Mouse (Mus musculus): Measurements from ENCODE around the gene Trhde. TPM values are rescaled to one million over a fixed set of nuclear protein-coding genes. Genes with fewer than 3 reads are reported as not detected.

Gene Trhde
- polyA plus RNA-seq, 1 experiment = 15.3 TPM

- Histone ChIP-seq H3K4me3 (ENCODE audit: insufficient read depth, low read length) (no peak overlapping the region), H3K4me1 (ENCODE audit: control insufficient read depth, insufficient read depth, low read length) (no peaks in the 10 kb centered on the region; the same call in 1 of the 2 replicates), H3K27ac (ENCODE audit: insufficient read depth, low read length) (no peak overlapping the region)
- no peak for TF ChIP-seq CTCF (IDR thresholded peaks at IDR 0.05; ENCODE audit: extremely low read depth, insufficient read depth, low read length)
- no peak for TF ChIP-seq POLR2A (IDR thresholded peaks at IDR 0.05; ENCODE audit: extremely low read depth, insufficient read depth, low read length)
These were observed 62.2 kb downstream of the Trhde start for GRCm38 (mm10) chr10:114739916-114740315.

DNA sequence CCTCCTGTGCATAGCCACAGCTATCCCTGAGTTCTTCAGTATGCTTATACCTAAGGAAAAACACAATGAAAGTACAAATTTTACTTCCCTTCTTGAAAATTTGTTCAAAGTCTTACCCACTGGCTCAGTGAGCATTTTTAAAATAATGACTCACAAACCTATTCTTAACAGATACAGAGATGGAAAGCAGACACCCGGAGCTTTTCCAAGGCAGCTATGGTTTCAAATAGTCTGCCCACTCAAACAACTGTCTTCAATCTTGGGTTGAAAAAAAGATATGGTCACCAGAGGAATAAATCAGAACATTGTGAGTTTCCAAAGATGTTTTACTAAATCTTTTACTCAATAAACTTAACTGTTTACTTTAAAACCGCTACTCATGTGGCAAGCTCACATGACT, 64.5 kb downstream of the Trhde start:
- no peak for TF ChIP-seq POLR2A (IDR thresholded peaks at IDR 0.05; ENCODE audit: extremely low read depth, insufficient read depth, low read length)
- TF ChIP-seq CTCF (IDR thresholded peaks at IDR 0.05; ENCODE audit: extremely low read depth, insufficient read depth, low read length) = no peak
- Histone ChIP-seq H3K4me1 (ENCODE audit: control insufficient read depth, insufficient read depth, low read length) (peaks cover 3% of the 10 kb centered on the region), H3K4me3 (ENCODE audit: insufficient read depth, low read length) (no peak overlapping the region), H3K27ac (ENCODE audit: insufficient read depth, low read length) (no peak overlapping the region)

DNA sequence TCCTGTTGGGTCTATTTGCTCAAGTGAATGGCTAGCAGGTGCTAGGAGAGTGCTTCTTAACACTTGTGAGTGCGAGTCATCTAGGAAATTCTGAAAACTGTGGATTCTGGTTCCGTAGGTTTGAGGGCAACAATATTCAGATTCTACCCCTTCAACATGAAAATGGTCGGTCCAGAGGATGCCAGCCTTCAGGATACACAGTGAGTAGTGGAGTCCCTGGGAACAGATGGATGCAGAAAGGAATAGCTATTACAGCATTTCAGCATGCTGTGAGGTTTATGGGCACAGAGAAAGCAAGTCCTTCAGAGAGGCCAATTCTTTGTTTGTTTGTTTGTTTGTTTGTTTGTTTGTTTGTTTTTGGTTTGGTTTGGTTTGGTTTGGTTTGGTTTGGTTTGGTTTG, 65.7 kb downstream of the Trhde start:
- Histone ChIP-seq H3K4me3 (ENCODE audit: insufficient read depth, low read length) (no peak overlapping the region), H3K27ac (ENCODE audit: insufficient read depth, low read length) (no peak overlapping the region), H3K4me1 (ENCODE audit: control insufficient read depth, insufficient read depth, low read length) (peaks cover 3% of the 10 kb centered on the region)
- TF ChIP-seq CTCF (IDR thresholded peaks at IDR 0.05; ENCODE audit: extremely low read depth, insufficient read depth, low read length) = no peak
- TF ChIP-seq POLR2A (IDR thresholded peaks at IDR 0.05; ENCODE audit: extremely low read depth, insufficient read depth, low read length) = no peak

GRCm38 (mm10) chr10:114735678-114736077, 66.4 kb downstream of the Trhde start:
- H3K4me3 ChIP-seq (ENCODE audit: insufficient read depth, low read length) = no peak overlapping the region
- TF ChIP-seq POLR2A (IDR thresholded peaks at IDR 0.05; ENCODE audit: extremely low read depth, insufficient read depth, low read length) = no peak
- no peak for TF ChIP-seq CTCF (IDR thresholded peaks at IDR 0.05; ENCODE audit: extremely low read depth, insufficient read depth, low read length)
- peaks cover 3% of the 10 kb centered on the region for H3K4me1 ChIP-seq (ENCODE audit: control insufficient read depth, insufficient read depth, low read length)
- H3K27ac ChIP-seq (ENCODE audit: insufficient read depth, low read length) = no peak overlapping the region

GRCm38 (mm10) chr10:114735111-114735510, 67.0 kb downstream of the Trhde start:
- Histone ChIP-seq H3K4me3 (ENCODE audit: insufficient read depth, low read length) (no peak overlapping the region), H3K27ac (ENCODE audit: insufficient read depth, low read length) (no peak overlapping the region), H3K4me1 (ENCODE audit: control insufficient read depth, insufficient read depth, low read length) (peaks cover 3% of the 10 kb centered on the region)
- TF ChIP-seq CTCF (IDR thresholded peaks at IDR 0.05; ENCODE audit: extremely low read depth, insufficient read depth, low read length) = no peak

DNA sequence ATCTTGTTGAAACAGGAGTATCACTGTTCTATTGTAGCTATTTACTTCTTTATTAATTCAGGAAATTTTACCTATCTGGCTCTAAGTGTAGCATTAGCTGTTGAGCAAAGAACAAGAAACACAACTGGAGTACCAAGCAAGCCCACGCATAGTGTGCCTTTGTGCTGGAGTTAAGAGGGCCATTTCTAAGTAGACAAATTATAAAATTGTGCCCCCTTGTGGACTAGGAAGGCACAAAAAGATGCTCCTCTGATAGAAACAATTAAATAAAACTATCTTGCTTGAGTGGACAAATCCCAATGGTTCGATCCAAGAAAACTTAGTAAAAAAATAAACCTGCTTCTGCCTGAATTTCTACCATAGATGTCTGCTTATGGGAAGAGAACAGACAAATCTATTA, 76.5 kb downstream of the Trhde start:
- TF ChIP-seq CTCF (IDR thresholded peaks at IDR 0.05; ENCODE audit: extremely low read depth, insufficient read depth, low read length) = 0 out of 2 replicates have a peak, but pooled peaks have one; percentile 14
- TF ChIP-seq POLR2A (IDR thresholded peaks at IDR 0.05; ENCODE audit: extremely low read depth, insufficient read depth, low read length) = no peak
- no peak overlapping the region for H3K4me3 ChIP-seq (ENCODE audit: insufficient read depth, low read length)
- no peak overlapping the region for H3K27ac ChIP-seq (ENCODE audit: insufficient read depth, low read length)
- H3K4me1 ChIP-seq (ENCODE audit: control insufficient read depth, insufficient read depth, low read length) = no peaks in the 10 kb centered on the region

DNA sequence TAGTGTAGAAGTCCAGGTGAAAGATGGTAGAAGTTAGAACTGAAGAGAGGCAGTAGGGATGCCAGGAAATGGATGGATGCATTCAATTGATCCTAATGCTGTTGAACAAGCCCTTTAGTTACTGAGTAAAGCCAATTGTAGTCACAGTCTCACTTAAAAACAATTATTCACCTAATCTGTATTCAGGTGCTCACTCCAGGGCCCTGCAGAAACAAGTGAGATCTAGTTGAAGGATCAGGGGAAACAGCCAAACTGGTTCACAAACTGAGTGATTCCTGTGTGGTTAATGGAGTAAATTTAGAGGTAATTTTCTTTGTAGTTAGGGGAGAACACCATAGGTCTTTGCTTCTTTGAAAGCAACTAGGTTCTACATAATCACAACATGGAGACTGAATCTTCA, 100.3 kb downstream of the Trhde start:
- no peaks in the 10 kb centered on the region for H3K4me1 ChIP-seq (ENCODE audit: control insufficient read depth, insufficient read depth, low read length)
- TF ChIP-seq CTCF (IDR thresholded peaks at IDR 0.05; ENCODE audit: extremely low read depth, insufficient read depth, low read length) (no peak), POLR2A (IDR thresholded peaks at IDR 0.05; ENCODE audit: extremely low read depth, insufficient read depth, low read length) (no peak)
- no peak overlapping the region for H3K27ac ChIP-seq (ENCODE audit: insufficient read depth, low read length)
- no peak overlapping the region for H3K4me3 ChIP-seq (ENCODE audit: insufficient read depth, low read length)

DNA sequence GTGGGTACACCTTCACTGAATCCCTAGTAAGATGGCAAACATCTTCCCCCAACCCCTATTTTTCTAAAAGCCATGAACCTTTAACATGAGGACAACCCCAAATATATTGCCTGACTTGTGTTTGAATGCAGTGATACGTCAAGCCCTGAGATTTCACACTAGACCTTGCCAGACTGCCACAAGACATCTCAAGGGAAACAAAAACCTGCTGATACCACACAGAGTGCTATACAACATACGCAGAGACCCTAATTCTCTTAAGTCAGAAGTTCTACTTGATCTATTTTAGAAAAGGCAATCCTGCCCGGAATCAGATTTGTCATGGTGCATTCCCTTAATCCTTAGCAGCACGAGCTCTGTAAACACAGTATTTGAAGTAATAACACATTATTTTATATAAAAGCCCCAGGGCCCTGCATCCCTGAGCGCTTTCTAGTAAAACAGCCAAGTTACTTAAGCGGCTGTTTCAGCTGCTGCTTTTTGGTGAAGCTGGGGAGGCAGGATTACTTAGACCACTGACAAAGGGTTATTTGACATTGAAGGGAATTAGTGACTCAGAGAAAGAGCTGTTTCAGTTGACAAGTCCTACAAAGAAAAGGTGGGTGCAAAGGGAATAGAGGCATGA, 130.2 kb downstream of the Trhde start:
- H3K4me3 ChIP-seq (ENCODE audit: insufficient read depth, low read length) = no peak overlapping the region
- TF ChIP-seq CTCF (IDR thresholded peaks at IDR 0.05; ENCODE audit: extremely low read depth, insufficient read depth, low read length) (no peak), POLR2A (IDR thresholded peaks at IDR 0.05; ENCODE audit: extremely low read depth, insufficient read depth, low read length) (no peak)
- H3K27ac ChIP-seq (ENCODE audit: insufficient read depth, low read length) = no peak overlapping the region
- H3K4me1 ChIP-seq (ENCODE audit: control insufficient read depth, insufficient read depth, low read length) = no peaks in the 10 kb centered on the region; the same call in 1 of the 2 replicates

DNA sequence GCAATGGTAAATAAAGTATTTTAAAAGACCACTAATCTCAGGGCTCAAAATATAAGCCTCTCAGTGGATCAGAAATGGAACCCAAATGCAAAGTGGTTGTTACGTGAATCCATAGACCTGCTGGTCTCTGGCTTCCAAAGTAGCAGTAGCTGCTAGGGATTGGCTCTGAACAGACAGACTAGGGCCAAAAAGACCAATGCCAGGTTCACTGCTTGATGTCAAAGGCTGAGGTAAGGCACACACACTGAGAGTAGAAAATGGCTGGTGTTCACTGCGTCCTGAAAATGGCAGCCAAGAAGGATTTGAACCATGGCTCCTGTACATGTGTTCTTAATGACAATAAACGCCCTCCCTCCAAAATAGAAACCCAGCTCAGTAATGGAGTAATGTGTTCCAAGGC, 209.1 kb downstream of the Trhde start:
- no peaks in the 10 kb centered on the region for H3K4me1 ChIP-seq (ENCODE audit: control insufficient read depth, insufficient read depth, low read length)
- no peak for TF ChIP-seq POLR2A (IDR thresholded peaks at IDR 0.05; ENCODE audit: extremely low read depth, insufficient read depth, low read length)
- TF ChIP-seq CTCF (IDR thresholded peaks at IDR 0.05; ENCODE audit: extremely low read depth, insufficient read depth, low read length) = no peak

GRCm38 (mm10) chr10:114578926-114579325, 223.2 kb downstream of the Trhde start:
- H3K4me1 ChIP-seq (ENCODE audit: control insufficient read depth, insufficient read depth, low read length) = no peaks in the 10 kb centered on the region
- TF ChIP-seq POLR2A (IDR thresholded peaks at IDR 0.05; ENCODE audit: extremely low read depth, insufficient read depth, low read length) = no peak
- TF ChIP-seq CTCF (IDR thresholded peaks at IDR 0.05; ENCODE audit: extremely low read depth, insufficient read depth, low read length) = no peak
- no peak overlapping the region for H3K4me3 ChIP-seq (ENCODE audit: insufficient read depth, low read length)
- H3K27ac ChIP-seq (ENCODE audit: insufficient read depth, low read length) = no peak overlapping the region

More for the DNA sequence above, 209.1 kb downstream of the Trhde start:
- Histone ChIP-seq H3K4me3 (ENCODE audit: insufficient read depth, low read length) (no peak overlapping the region), H3K27ac (ENCODE audit: insufficient read depth, low read length) (no peak overlapping the region)

All from cortical plate, adult 2 months (tissue).